Comparison of ENCODE assay signal across 20 mouse cellular contexts in genomic region chr3:59477441-59478061, GRCm38 (mm10).
A peak's percentile ranks its signal among the peaks of the same experiment; 100 is the strongest.
DNase-seq lines count a peak whose midpoint lies in the region; ATAC-seq and TF ChIP-seq lines count a peak whose summit lies in the region.
"Had no signal": no experiment of that assay in that cellular context is flagged by ENCODE, and none has a peak within 500 bp of the region (broad histone marks: within the 10 kb centered on the region; RNA-seq: fewer than 3 reads in every experiment).

No protein-coding gene starts in this region.

- DNase-seq in forebrain, postnatal 0 days: no peak
- no peak for DNase-seq in liver, postnatal 0 days
- DNase-seq in MEL (ENCODE audit: low read depth, low spot score): peak; percentile 2
- peak; percentile 10 for DNase-seq in brain, adult 2 months (ENCODE audit: low read depth, low spot score)
- no peak for DNase-seq in ovary, postnatal 10 days (ENCODE audit: low spot score)
- DNase-seq: adrenal gland, adult 2 months; B cell, adult 2 months; cerebellum, postnatal 25 days; gastrocnemius, postnatal 25 days; layer of hippocampus, adult 9-11 months; thymus, postnatal 36 days had no signal

- H3K79me2 ChIP-seq in MEL (ENCODE audit: control insufficient read depth, insufficient read depth, low read length, poor library complexity): no peaks in the 10 kb centered on the region

- no peaks in the 10 kb centered on the region for H3K4me1 ChIP-seq in forebrain, postnatal 0 days (ENCODE audit: insufficient read depth)
- no peaks in the 10 kb centered on the region for H3K4me1 ChIP-seq in forebrain, embryonic 15.5 days
- H3K4me1 ChIP-seq in liver, embryonic 12.5 days: no peaks in the 10 kb centered on the region
- H3K4me1 ChIP-seq in liver, postnatal 0 days (ENCODE audit: insufficient read depth): no peaks in the 10 kb centered on the region
- no peaks in the 10 kb centered on the region for H3K4me1 ChIP-seq in MEL (ENCODE audit: control insufficient read depth in 1 of 2, insufficient read depth in 2 of 2, low read length in 2 of 2)
- H3K4me1 ChIP-seq: kidney, embryonic 15.5 days; lung, embryonic 15.5 days; neural tube, embryonic 12.5 days had no signal

- TF ChIP-seq RAD21 in MEL (IDR thresholded peaks at IDR 0.05; ENCODE audit: low read depth, low read length): no peak

- no peaks in the 10 kb centered on the region for H3K36me3 ChIP-seq in forebrain, postnatal 0 days (ENCODE audit: insufficient read depth)
- H3K36me3 ChIP-seq in forebrain, embryonic 15.5 days: no peaks in the 10 kb centered on the region
- H3K36me3 ChIP-seq in liver, embryonic 12.5 days: no peaks in the 10 kb centered on the region
- no peaks in the 10 kb centered on the region for H3K36me3 ChIP-seq in liver, postnatal 0 days (replicated peaks; ENCODE audit: insufficient read depth, low read length)
- H3K36me3 ChIP-seq in MEL (ENCODE audit: control insufficient read depth in 1 of 2, insufficient read depth in 2 of 2, low read length in 2 of 2): no peaks in the 10 kb centered on the region
- H3K36me3 ChIP-seq: forebrain, embryonic 10.5 days; kidney, embryonic 15.5 days; lung, embryonic 15.5 days; neural tube, embryonic 12.5 days had no signal

- TF ChIP-seq POLR2A in MEL (IDR thresholded peaks at IDR 0.05; ENCODE audit: control insufficient read depth in 1 of 2, insufficient read depth in 1 of 2, low read depth in 1 of 2, low read length in 2 of 2, poor library complexity in 1 of 2): no peak

- no peak for TF ChIP-seq EP300 in liver, postnatal 0 days (IDR thresholded peaks at IDR 0.05; ENCODE audit: low read depth)
- no peak for TF ChIP-seq EP300 in MEL (IDR thresholded peaks at IDR 0.05; ENCODE audit: low read depth in 1 of 2, low read length in 2 of 2)

- H3K27me3 ChIP-seq in forebrain, postnatal 0 days (ENCODE audit: insufficient read depth, low read length): no peaks in the 10 kb centered on the region
- no peaks in the 10 kb centered on the region for H3K27me3 ChIP-seq in forebrain, embryonic 15.5 days
- H3K27me3 ChIP-seq in liver, embryonic 12.5 days (replicated peaks): no peaks in the 10 kb centered on the region
- H3K27me3 ChIP-seq in liver, postnatal 0 days (ENCODE audit: insufficient read depth, low read length): no peaks in the 10 kb centered on the region
- no peaks in the 10 kb centered on the region for H3K27me3 ChIP-seq in MEL (ENCODE audit: control insufficient read depth in 1 of 2, insufficient read depth in 2 of 2, low read length in 2 of 2)
- H3K27me3 ChIP-seq: kidney, embryonic 15.5 days; lung, embryonic 15.5 days; neural tube, embryonic 12.5 days had no signal

- H3K4me3 ChIP-seq in forebrain, postnatal 0 days (ENCODE audit: low read depth, low read length): no peak overlapping the region
- H3K4me3 ChIP-seq in forebrain, embryonic 15.5 days: no peak overlapping the region
- no peak overlapping the region for H3K4me3 ChIP-seq in liver, embryonic 12.5 days
- H3K4me3 ChIP-seq in liver, postnatal 0 days (ENCODE audit: low read depth, low read length): no peak overlapping the region
- H3K4me3 ChIP-seq in MEL (ENCODE audit: control insufficient read depth in 1 of 2, insufficient read depth in 1 of 2, low read depth in 2 of 2, low read length in 2 of 2): no peak overlapping the region
- H3K4me3 ChIP-seq: forebrain, embryonic 10.5 days; kidney, embryonic 15.5 days; left cerebral cortex, adult 2 months; lung, embryonic 15.5 days; neural tube, embryonic 12.5 days had no signal

- H3K4me2 ChIP-seq in forebrain, postnatal 0 days (ENCODE audit: low read depth): no peak overlapping the region
- no peak overlapping the region for H3K4me2 ChIP-seq in forebrain, embryonic 15.5 days (replicated peaks)
- H3K4me2 ChIP-seq in liver, embryonic 12.5 days: no peak overlapping the region
- H3K4me2 ChIP-seq in liver, postnatal 0 days (ENCODE audit: low read depth, low read length): no peak overlapping the region
- H3K4me2 ChIP-seq: kidney, embryonic 15.5 days; lung, embryonic 15.5 days; neural tube, embryonic 12.5 days had no signal

- peak; percentile 72; the same call in 1 of the 2 replicates for ATAC-seq in forebrain, postnatal 0 days
- ATAC-seq in forebrain, embryonic 15.5 days (replicated peaks): no peak
- ATAC-seq in liver, embryonic 12.5 days: peak; percentile 57; the same call in 1 of the 2 replicates
- ATAC-seq in liver, postnatal 0 days: no peak
- ATAC-seq: intestine, postnatal 0 days had no signal

- TF ChIP-seq CTCF in forebrain, postnatal 0 days (IDR thresholded peaks at IDR 0.05; ENCODE audit: low read depth): no peak
- no peak for TF ChIP-seq CTCF in liver, postnatal 0 days (IDR thresholded peaks at IDR 0.05; ENCODE audit: low read depth)
- TF ChIP-seq CTCF in MEL (IDR thresholded peaks at IDR 0.05 in 2 of 3, conservative IDR thresholded peaks at IDR 0.05 in 1 of 3; ENCODE audit: control insufficient read depth in 1 of 3, insufficient read depth in 1 of 3, low read depth in 2 of 3, low read length in 3 of 3, poor library complexity in 1 of 3, severe bottlenecking in 1 of 3): no peak

- 42% methylated on average over 6 of the region's 6 CpGs for WGBS in forebrain, postnatal 0 days
- WGBS in forebrain, embryonic 15.5 days: 44% methylated on average over 6 of the region's 6 CpGs
- 24% methylated on average over 6 of the region's 6 CpGs for WGBS in liver, embryonic 12.5 days (ENCODE audit: insufficient replicate concordance)
- 39% methylated on average over 6 of the region's 6 CpGs for WGBS in liver, postnatal 0 days (ENCODE audit: insufficient replicate concordance)

- no peak overlapping the region for H3K27ac ChIP-seq in forebrain, postnatal 0 days (ENCODE audit: low read depth, low read length)
- no peak overlapping the region for H3K27ac ChIP-seq in forebrain, embryonic 15.5 days (replicated peaks)
- H3K27ac ChIP-seq in liver, embryonic 12.5 days: no peak overlapping the region
- no peak overlapping the region for H3K27ac ChIP-seq in liver, postnatal 0 days (ENCODE audit: low read depth)
- H3K27ac ChIP-seq in MEL (ENCODE audit: control insufficient read depth, low read depth, low read length): no peak overlapping the region
- H3K27ac ChIP-seq: forebrain, embryonic 10.5 days; kidney, embryonic 15.5 days; left cerebral cortex, adult 2 months; lung, embryonic 15.5 days; macrophage; neural tube, embryonic 12.5 days had no signal

- H3K9ac ChIP-seq in forebrain, postnatal 0 days: no peak overlapping the region
- H3K9ac ChIP-seq in forebrain, embryonic 15.5 days (replicated peaks): no peak overlapping the region
- no peak overlapping the region for H3K9ac ChIP-seq in liver, embryonic 12.5 days
- no peak overlapping the region for H3K9ac ChIP-seq in liver, postnatal 0 days (replicated peaks)
- no peak overlapping the region for H3K9ac ChIP-seq in MEL (ENCODE audit: control insufficient read depth, low read depth, low read length, poor library complexity, severe bottlenecking)
- H3K9ac ChIP-seq: kidney, embryonic 15.5 days; lung, embryonic 15.5 days; neural tube, embryonic 12.5 days had no signal

- H3K9me3 ChIP-seq in forebrain, postnatal 0 days (ENCODE audit: low read length): no peaks in the 10 kb centered on the region
- no peaks in the 10 kb centered on the region for H3K9me3 ChIP-seq in forebrain, embryonic 15.5 days
- no peaks in the 10 kb centered on the region for H3K9me3 ChIP-seq in liver, embryonic 12.5 days (replicated peaks)
- H3K9me3 ChIP-seq in liver, postnatal 0 days (ENCODE audit: low read length): no peaks in the 10 kb centered on the region
- H3K9me3 ChIP-seq in MEL (replicated peaks; ENCODE audit: insufficient read depth, low read length): no peaks in the 10 kb centered on the region
- H3K9me3 ChIP-seq: forebrain, embryonic 10.5 days; kidney, embryonic 15.5 days; lung, embryonic 15.5 days; neural tube, embryonic 12.5 days had no signal

TF ChIP-seq in MEL, 35 proteins besides CTCF, POLR2A, EP300 and RAD21:
- TF ChIP-seq GATA1 (IDR thresholded peaks at IDR 0.05; ENCODE audit: low read depth, low read length) (no peak), CHD1 (IDR thresholded peaks at IDR 0.05; ENCODE audit: low read depth, low read length) (no peak), USF2 (IDR thresholded peaks at IDR 0.05; ENCODE audit: borderline replicate concordance in 1 of 2, insufficient read depth in 1 of 2, low read depth in 1 of 2, low read length in 2 of 2) (no peak), TAL1 (IDR thresholded peaks at IDR 0.05; ENCODE audit: low read length) (no peak), NELFE (IDR thresholded peaks at IDR 0.05; ENCODE audit: low read depth, low read length) (no peak), POLR2AphosphoS5 (IDR thresholded peaks at IDR 0.05; ENCODE audit: borderline replicate concordance, low read depth, low read length) (no peak), E2F4 (IDR thresholded peaks at IDR 0.05; ENCODE audit: borderline replicate concordance, low read depth, low read length) (no peak)
TF ChIP-seq in MEL: peak in this region for 0.

Comparison
In these comparisons a context has a peak if more than half of its experiments do, and no peak if none do; other contexts are left out.
1. ATAC-seq: peak in forebrain, postnatal 0 days (single experiment) and liver, embryonic 12.5 days (single experiment); none in forebrain, embryonic 15.5 days (single experiment) and liver, postnatal 0 days (single experiment).
2. DNase-seq: peak in MEL (single experiment) and brain, adult 2 months (single experiment); none in forebrain, postnatal 0 days (single experiment), liver, postnatal 0 days (single experiment) and ovary, postnatal 10 days (single experiment).